Comparison of ENCODE assay signal across 16 mouse cellular contexts in the genomic region with DNA sequence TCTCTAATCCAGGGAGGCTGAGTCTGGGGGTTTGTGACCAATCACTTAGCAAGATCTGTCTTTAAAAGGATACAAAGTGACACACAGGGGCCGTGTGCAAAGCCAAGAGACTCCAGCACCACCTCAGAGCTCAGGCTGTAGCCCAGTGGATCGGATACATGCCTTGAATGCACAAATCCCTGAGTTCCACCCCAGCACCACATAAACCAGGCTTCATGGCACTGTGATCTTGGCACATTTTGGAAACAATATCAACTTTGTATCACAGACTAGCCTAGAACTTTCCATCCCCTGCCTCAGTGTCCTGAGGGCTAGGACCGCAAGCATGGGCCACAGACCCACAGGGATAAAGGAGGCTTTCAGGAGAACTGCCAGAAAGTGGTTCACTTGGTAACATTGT. TPM values are rescaled to one million over a fixed set of nuclear protein-coding genes. Genes with fewer than 3 reads are reported as not detected.
A peak's percentile ranks its signal among the peaks of the same experiment; 100 is the strongest.
DNase-seq lines count a peak whose midpoint lies in the region; ATAC-seq lines count a peak whose summit lies in the region.
"Had no signal": no experiment of that assay in that cellular context is flagged by ENCODE, and none has a peak within 500 bp of the region (broad histone marks: within the 10 kb centered on the region; RNA-seq: fewer than 3 reads in every experiment).

No protein-coding gene starts in this region.

- peaks cover 38% of the 10 kb centered on the region for H3K36me3 ChIP-seq in hindbrain, embryonic 13.5 days
- peaks cover 30% of the 10 kb centered on the region for H3K36me3 ChIP-seq in hindbrain, embryonic 12.5 days
- peaks cover 24% of the 10 kb centered on the region for H3K36me3 ChIP-seq in midbrain, embryonic 13.5 days
- peaks cover 41% of the 10 kb centered on the region for H3K36me3 ChIP-seq in midbrain, embryonic 10.5 days
- H3K36me3 ChIP-seq in embryonic facial prominence, embryonic 10.5 days (replicated peaks) = peaks cover 52% of the 10 kb centered on the region
- H3K36me3 ChIP-seq in liver, embryonic 13.5 days = peaks cover 29% of the 10 kb centered on the region

- ATAC-seq in hindbrain, embryonic 13.5 days (ENCODE audit: low FRiP score) = no peak
- ATAC-seq in hindbrain, embryonic 12.5 days (ENCODE audit: low FRiP score) = no peak
- no peak for ATAC-seq in midbrain, embryonic 13.5 days
- ATAC-seq in liver, embryonic 13.5 days (ENCODE audit: low read depth) = no peak
- ATAC-seq: CD4-positive, CD25-positive, alpha-beta regulatory T cell, adult 4 months had no signal

- H3K4me1 ChIP-seq in hindbrain, embryonic 13.5 days (replicated peaks) = peaks cover 26% of the 10 kb centered on the region
- H3K4me1 ChIP-seq in hindbrain, embryonic 12.5 days = peaks cover 20% of the 10 kb centered on the region
- H3K4me1 ChIP-seq in midbrain, embryonic 13.5 days (replicated peaks) = peaks cover 28% of the 10 kb centered on the region
- peaks cover 27% of the 10 kb centered on the region for H3K4me1 ChIP-seq in midbrain, embryonic 10.5 days
- H3K4me1 ChIP-seq in embryonic facial prominence, embryonic 10.5 days = peaks cover 24% of the 10 kb centered on the region
- H3K4me1 ChIP-seq in liver, embryonic 13.5 days (replicated peaks) = peaks cover 40% of the 10 kb centered on the region

- H3K27ac ChIP-seq in hindbrain, embryonic 13.5 days = no peak overlapping the region
- no peak overlapping the region for H3K27ac ChIP-seq in hindbrain, embryonic 12.5 days
- no peak overlapping the region for H3K27ac ChIP-seq in midbrain, embryonic 13.5 days
- H3K27ac ChIP-seq in midbrain, embryonic 10.5 days (replicated peaks) = no peak overlapping the region
- H3K27ac ChIP-seq in embryonic facial prominence, embryonic 10.5 days (replicated peaks) = no peak overlapping the region
- H3K27ac ChIP-seq in liver, embryonic 13.5 days = no peak overlapping the region

- 0 out of 2 replicates have a peak overlapping the region, but pooled peaks have one; percentile 8 for H3K9ac ChIP-seq in hindbrain, embryonic 13.5 days
- no peak overlapping the region for H3K9ac ChIP-seq in hindbrain, embryonic 12.5 days
- no peak overlapping the region for H3K9ac ChIP-seq in midbrain, embryonic 13.5 days (replicated peaks)
- no peak overlapping the region for H3K9ac ChIP-seq in liver, embryonic 13.5 days

- peak overlapping the region; percentile 97; the same call in 1 of the 2 replicates for H3K4me2 ChIP-seq in hindbrain, embryonic 13.5 days
- no peak overlapping the region for H3K4me2 ChIP-seq in hindbrain, embryonic 12.5 days (replicated peaks)
- peak overlapping the region; percentile 98; the same call in 1 of the 2 replicates for H3K4me2 ChIP-seq in midbrain, embryonic 13.5 days (replicated peaks)
- peak overlapping the region; percentile 95; the same call in 1 of the 2 replicates for H3K4me2 ChIP-seq in liver, embryonic 13.5 days

- no peaks in the 10 kb centered on the region for H3K27me3 ChIP-seq in hindbrain, embryonic 13.5 days
- H3K27me3 ChIP-seq in hindbrain, embryonic 12.5 days = no peaks in the 10 kb centered on the region
- H3K27me3 ChIP-seq in midbrain, embryonic 13.5 days = no peaks in the 10 kb centered on the region
- no peaks in the 10 kb centered on the region for H3K27me3 ChIP-seq in midbrain, embryonic 10.5 days (ENCODE audit: low read depth, poor library complexity, severe bottlenecking)
- H3K27me3 ChIP-seq in embryonic facial prominence, embryonic 10.5 days (replicated peaks; ENCODE audit: low read depth, poor library complexity, severe bottlenecking) = no peaks in the 10 kb centered on the region
- H3K27me3 ChIP-seq in liver, embryonic 13.5 days = no peaks in the 10 kb centered on the region

- DNase-seq in midbrain, embryonic 10.5 days (ENCODE audit: low spot score) = no peak
- DNase-seq in embryonic facial prominence, embryonic 10.5 days (ENCODE audit: low spot score) = no peak
- DNase-seq in liver, embryonic 13.5 days = no peak
- DNase-seq in ovary, postnatal 10 days (ENCODE audit: low spot score) = no peak
- DNase-seq: adrenal gland, adult 2 months; cerebellum, postnatal 10 days; gastrocnemius, postnatal 10 days; lung, postnatal 36 days; midbrain, embryonic 14.5 days; retina, postnatal 1 day; right cerebral cortex, postnatal 4 days; thymus, postnatal 4 days had no signal

- no peak overlapping the region for H3K4me3 ChIP-seq in hindbrain, embryonic 13.5 days
- H3K4me3 ChIP-seq in hindbrain, embryonic 12.5 days = no peak overlapping the region
- H3K4me3 ChIP-seq in midbrain, embryonic 13.5 days (replicated peaks) = peak overlapping the region; percentile 96; the same call in 1 of the 2 replicates
- no peak overlapping the region for H3K4me3 ChIP-seq in midbrain, embryonic 10.5 days
- H3K4me3 ChIP-seq in embryonic facial prominence, embryonic 10.5 days = 0 out of 2 replicates have a peak overlapping the region, but pooled peaks have one; percentile 0
- no peak overlapping the region for H3K4me3 ChIP-seq in liver, embryonic 13.5 days (replicated peaks)

- 94% methylated on average over 3 of the region's 3 CpGs for WGBS in hindbrain, embryonic 13.5 days
- 94% methylated on average over 3 of the region's 3 CpGs for WGBS in hindbrain, embryonic 12.5 days
- WGBS in midbrain, embryonic 13.5 days = 89% methylated on average over 3 of the region's 3 CpGs
- 92% methylated on average over 3 of the region's 3 CpGs for WGBS in midbrain, embryonic 10.5 days
- 96% methylated on average over 3 of the region's 3 CpGs for WGBS in embryonic facial prominence, embryonic 10.5 days
- 80% methylated on average over 3 of the region's 3 CpGs for WGBS in liver, embryonic 13.5 days (ENCODE audit: insufficient replicate concordance)

- no peaks in the 10 kb centered on the region for H3K9me3 ChIP-seq in hindbrain, embryonic 13.5 days
- H3K9me3 ChIP-seq in hindbrain, embryonic 12.5 days (replicated peaks) = no peaks in the 10 kb centered on the region
- no peaks in the 10 kb centered on the region for H3K9me3 ChIP-seq in midbrain, embryonic 13.5 days
- H3K9me3 ChIP-seq in midbrain, embryonic 10.5 days (replicated peaks) = no peaks in the 10 kb centered on the region
- peaks cover 8% of the 10 kb centered on the region; the same call in 1 of the 2 replicates for H3K9me3 ChIP-seq in embryonic facial prominence, embryonic 10.5 days
- H3K9me3 ChIP-seq in liver, embryonic 13.5 days (replicated peaks) = no peaks in the 10 kb centered on the region

RNA-seq across cellular contexts. Expression of gene Bud23, which starts 1.2 kb away (rescaled TPM):
- polyA plus RNA-seq in hindbrain, embryonic 13.5 days (2015; fragmentation: Nextera tagmentation; extraction: Ambion mirVana) = 79.1 and 93.5 TPM in 2 replicates
- polyA plus RNA-seq in hindbrain, embryonic 12.5 days (2016; fragmentation: Nextera tagmentation; extraction: Ambion mirVana) = 113 and 119 TPM in 2 replicates
- polyA plus RNA-seq in midbrain, embryonic 13.5 days (2015; fragmentation: Nextera tagmentation; extraction: Ambion mirVana) = 89.8 and 103 TPM in 2 replicates
- polyA plus RNA-seq in midbrain, embryonic 10.5 days (2016; fragmentation: Nextera tagmentation; extraction: Ambion mirVana) = 158 and 179 TPM in 2 replicates
- polyA plus RNA-seq in embryonic facial prominence, embryonic 10.5 days (2016; fragmentation: Nextera tagmentation; extraction: Ambion mirVana) = 190 and 194 TPM in 2 replicates
- 82.4 and 92.4 TPM in 2 replicates for polyA plus RNA-seq in liver, embryonic 13.5 days (2015; fragmentation: Nextera tagmentation; extraction: Ambion mirVana)

RNA-seq across cellular contexts. Expression of gene Dnajc30, which starts 2.0 kb away (rescaled TPM):
- 37.4 and 38.8 TPM in 2 replicates for polyA plus RNA-seq in hindbrain, embryonic 13.5 days (2015; fragmentation: Nextera tagmentation; extraction: Ambion mirVana)
- 28.9 and 34.4 TPM in 2 replicates for polyA plus RNA-seq in hindbrain, embryonic 12.5 days (2016; fragmentation: Nextera tagmentation; extraction: Ambion mirVana)
- 40.4 and 41.3 TPM in 2 replicates for polyA plus RNA-seq in midbrain, embryonic 13.5 days (2015; fragmentation: Nextera tagmentation; extraction: Ambion mirVana)
- polyA plus RNA-seq in midbrain, embryonic 10.5 days (2016; fragmentation: Nextera tagmentation; extraction: Ambion mirVana) = 27.2 and 28.3 TPM in 2 replicates
- polyA plus RNA-seq in embryonic facial prominence, embryonic 10.5 days (2016; fragmentation: Nextera tagmentation; extraction: Ambion mirVana) = 27.0 and 27.4 TPM in 2 replicates
- 15.2 and 16.5 TPM in 2 replicates for polyA plus RNA-seq in liver, embryonic 13.5 days (2015; fragmentation: Nextera tagmentation; extraction: Ambion mirVana)

RNA-seq across cellular contexts. Expression of gene Vps37d, which starts 12.1 kb away (rescaled TPM):
- polyA plus RNA-seq in hindbrain, embryonic 13.5 days (2015; fragmentation: Nextera tagmentation; extraction: Ambion mirVana) = 29.8 and 31.9 TPM in 2 replicates
- polyA plus RNA-seq in hindbrain, embryonic 12.5 days (2016; fragmentation: Nextera tagmentation; extraction: Ambion mirVana) = 31.6 and 34.2 TPM in 2 replicates
- 24.0 and 32.1 TPM in 2 replicates for polyA plus RNA-seq in midbrain, embryonic 13.5 days (2015; fragmentation: Nextera tagmentation; extraction: Ambion mirVana)
- polyA plus RNA-seq in midbrain, embryonic 10.5 days (2016; fragmentation: Nextera tagmentation; extraction: Ambion mirVana) = 7.2 and 11.2 TPM in 2 replicates
- 9.2 and 9.5 TPM in 2 replicates for polyA plus RNA-seq in embryonic facial prominence, embryonic 10.5 days (2016; fragmentation: Nextera tagmentation; extraction: Ambion mirVana)
- 0.25 and 0.47 TPM in 2 replicates for polyA plus RNA-seq in liver, embryonic 13.5 days (2015; fragmentation: Nextera tagmentation; extraction: Ambion mirVana)
- polyA plus RNA-seq: CD4-positive, CD25-positive, alpha-beta regulatory T cell, adult 4 months had no signal

RNA-seq across cellular contexts. Expression of gene Mlxipl, which starts 23.7 kb away (rescaled TPM):
- polyA plus RNA-seq in hindbrain, embryonic 13.5 days (2015; fragmentation: Nextera tagmentation; extraction: Ambion mirVana) = 0.41 and 0.71 TPM in 2 replicates
- polyA plus RNA-seq in hindbrain, embryonic 12.5 days (2016; fragmentation: Nextera tagmentation; extraction: Ambion mirVana) = 1.5 and 2.0 TPM in 2 replicates
- 1.2 and 1.6 TPM in 2 replicates for polyA plus RNA-seq in midbrain, embryonic 13.5 days (2015; fragmentation: Nextera tagmentation; extraction: Ambion mirVana)
- 2.0 TPM in 2 replicates for polyA plus RNA-seq in midbrain, embryonic 10.5 days (2016; fragmentation: Nextera tagmentation; extraction: Ambion mirVana)
- 3.5 and 3.8 TPM in 2 replicates for polyA plus RNA-seq in embryonic facial prominence, embryonic 10.5 days (2016; fragmentation: Nextera tagmentation; extraction: Ambion mirVana)
- polyA plus RNA-seq in liver, embryonic 13.5 days (2015; fragmentation: Nextera tagmentation; extraction: Ambion mirVana) = 8.5 and 9.5 TPM in 2 replicates

RNA-seq across cellular contexts. Expression of gene Stx1a, which starts 42.7 kb away (rescaled TPM):
- 78.4 and 78.9 TPM in 2 replicates for polyA plus RNA-seq in hindbrain, embryonic 13.5 days (2015; fragmentation: Nextera tagmentation; extraction: Ambion mirVana)
- 34.3 and 38.7 TPM in 2 replicates for polyA plus RNA-seq in hindbrain, embryonic 12.5 days (2016; fragmentation: Nextera tagmentation; extraction: Ambion mirVana)
- polyA plus RNA-seq in midbrain, embryonic 13.5 days (2015; fragmentation: Nextera tagmentation; extraction: Ambion mirVana) = 63.4 and 69.7 TPM in 2 replicates
- 13.3 and 17.5 TPM in 2 replicates for polyA plus RNA-seq in midbrain, embryonic 10.5 days (2016; fragmentation: Nextera tagmentation; extraction: Ambion mirVana)
- polyA plus RNA-seq in embryonic facial prominence, embryonic 10.5 days (2016; fragmentation: Nextera tagmentation; extraction: Ambion mirVana) = 13.5 and 13.8 TPM in 2 replicates
- polyA plus RNA-seq in liver, embryonic 13.5 days (2015; fragmentation: Nextera tagmentation; extraction: Ambion mirVana) = 1.3 and 1.5 TPM in 2 replicates

Comparison
In these comparisons a context has a peak if more than half of its experiments do, and no peak if none do; other contexts are left out.
1. H3K4me3 ChIP-seq: peak in midbrain, embryonic 13.5 days (single experiment) and embryonic facial prominence, embryonic 10.5 days (single experiment); none in hindbrain, embryonic 13.5 days (single experiment), hindbrain, embryonic 12.5 days (single experiment), midbrain, embryonic 10.5 days (single experiment) and liver, embryonic 13.5 days (single experiment).